16 mouse cellular contexts compared by ENCODE assay signal in the genomic region with DNA sequence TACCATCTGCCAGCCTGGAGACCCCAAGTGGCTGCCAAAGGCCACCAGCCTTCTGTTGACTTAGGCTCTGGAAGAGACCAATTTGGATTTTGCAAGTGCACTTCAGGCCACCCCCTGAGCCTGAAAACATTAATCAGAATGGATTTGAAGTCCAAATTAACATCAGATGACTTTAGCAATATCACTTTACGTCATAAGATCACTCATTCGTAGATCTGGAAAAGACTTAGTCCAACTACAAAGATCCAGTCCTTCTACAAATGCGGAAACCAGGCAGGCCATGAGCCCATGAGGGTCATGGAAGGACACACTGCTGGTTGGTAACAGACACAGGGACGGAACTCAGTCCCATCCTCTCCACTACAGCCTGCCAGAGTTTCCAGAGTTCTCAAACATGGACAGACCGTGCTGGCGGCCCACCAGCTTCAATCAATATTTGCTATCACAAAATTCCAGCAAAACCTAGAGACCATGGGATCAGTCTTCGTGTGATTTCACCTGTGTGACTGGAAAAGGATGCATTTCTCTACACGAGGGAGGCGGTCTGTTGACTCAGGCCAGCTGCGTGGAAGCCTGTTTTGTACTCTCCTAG.
"Had no signal": no experiment of that assay in that cellular context is flagged by ENCODE, and none has a peak within 500 bp of the region (broad histone marks: within the 10 kb centered on the region; RNA-seq: fewer than 3 reads in every experiment).

No protein-coding gene starts in this region.

- H3K4me1 ChIP-seq: neural tube, embryonic 13.5 days; neural tube, embryonic 15.5 days had no signal

- H3K27ac ChIP-seq: neural tube, embryonic 13.5 days; neural tube, embryonic 15.5 days; stomach, embryonic 15.5 days; stomach, postnatal 0 days had no signal

- H3K4me2 ChIP-seq: neural tube, embryonic 13.5 days; neural tube, embryonic 15.5 days; stomach, embryonic 15.5 days had no signal

- H3K9ac ChIP-seq: neural tube, embryonic 13.5 days; neural tube, embryonic 15.5 days; stomach, embryonic 15.5 days had no signal

- H3K9me3 ChIP-seq: neural tube, embryonic 13.5 days; neural tube, embryonic 15.5 days; stomach, embryonic 15.5 days had no signal

- H3K36me3 ChIP-seq: neural tube, embryonic 13.5 days; neural tube, embryonic 15.5 days; stomach, embryonic 15.5 days had no signal

- DNase-seq: retina, postnatal 1 day; right cerebral cortex, adult 18-20 months; right cerebral cortex, postnatal 14 days; right cerebral cortex, postnatal 25 days; right cerebral cortex, postnatal 4 days; spleen, adult 18-20 months; thymus, adult 18-20 months; thymus, adult 2 months; thymus, postnatal 14 days; thymus, postnatal 25 days; thymus, postnatal 36 days; thymus, postnatal 4 days had no signal

- H3K4me3 ChIP-seq: neural tube, embryonic 13.5 days; neural tube, embryonic 15.5 days; stomach, embryonic 15.5 days had no signal

- H3K27me3 ChIP-seq: neural tube, embryonic 13.5 days; neural tube, embryonic 15.5 days; stomach, embryonic 15.5 days had no signal
